Mouse (Mus musculus) bone marrow macrophage, adult 2 months (primary cell): ENCODE measurements around the gene Adamts16. TPM values are rescaled to one million over a fixed set of nuclear protein-coding genes. Genes with fewer than 3 reads are reported as not detected.

ENCODE experiments used
- H3K27ac ChIP-seq: 2 replicates; pipeline ENCODE4 v1.5.1; 2012; ENCODE audit warnings: low read depth, low read length; ENCODE audit not compliant: insufficient read depth
- H3K4me1 ChIP-seq: 2 replicates; pipeline ENCODE4 v1.6.1; 2012; ENCODE audit warnings: low read length; ENCODE audit not compliant: control insufficient read depth, insufficient read depth
- H3K4me3 ChIP-seq: 2 replicates; pipeline ENCODE4 v1.5.1; 2012; ENCODE audit warnings: mild to moderate bottlenecking, low read length, moderate library complexity; ENCODE audit not compliant: insufficient read depth
- CTCF ChIP-seq: IDR thresholded peaks from 2 replicates; pipeline ENCODE4 v1.5.1; 2012; ENCODE audit warnings: low read depth, mild to moderate bottlenecking, low read length, moderate library complexity
- POLR2A ChIP-seq: IDR thresholded peaks from 2 replicates; pipeline ENCODE4 v1.6.1; 2012; ENCODE audit warnings: mild to moderate bottlenecking, low read depth, low read length, borderline replicate concordance
- polyA plus RNA-seq: library from polyadenylated mRNA; stranded (reverse); fragments of >200 nt; gene quantifications from 2 replicates; pipeline ENCODE4 v1.2.4, GENCODE M21; 2012; ENCODE audit not compliant: missing spikeins, insufficient read depth, insufficient read length

Adamts16 gene
- polyA plus RNA-seq, 1 experiment = not detected

- no peak overlapping the region for H3K27ac ChIP-seq
- H3K4me1 ChIP-seq = no peaks in the 10 kb centered on the region
- no peak overlapping the region for H3K4me3 ChIP-seq
- TF ChIP-seq CTCF = no peak
- TF ChIP-seq POLR2A = no peak
Observed at GRCm38 (mm10) chr13:70724635-70725034, 117.0 kb downstream of the Adamts16 start.

- no peak overlapping the region for H3K27ac ChIP-seq
- TF ChIP-seq CTCF (no peak), POLR2A (no peak)
Observed at GRCm38 (mm10) chr13:70724108-70724622, 117.4 kb downstream of the Adamts16 start.

GRCm38 (mm10) chr13:70719994-70720393, 121.6 kb downstream of the Adamts16 start:
- Histone ChIP-seq H3K4me1 (no peaks in the 10 kb centered on the region), H3K4me3 (no peak overlapping the region), H3K27ac (no peak overlapping the region)
- TF ChIP-seq CTCF = no peak
- TF ChIP-seq POLR2A = no peak

More at GRCm38 (mm10) chr13:70724108-70724622, 117.4 kb downstream of the Adamts16 start:
- H3K4me3 ChIP-seq = no peak overlapping the region
- no peaks in the 10 kb centered on the region for H3K4me1 ChIP-seq

- TF ChIP-seq CTCF = no peak
- TF ChIP-seq POLR2A = no peak
- H3K4me3 ChIP-seq = no peak overlapping the region
- H3K4me1 ChIP-seq = no peaks in the 10 kb centered on the region
- no peak overlapping the region for H3K27ac ChIP-seq
Observed at GRCm38 (mm10) chr13:70718814-70719213, 122.8 kb downstream of the Adamts16 start.

- Histone ChIP-seq H3K4me3 (no peak overlapping the region), H3K27ac (no peak overlapping the region), H3K4me1 (no peaks in the 10 kb centered on the region)
- TF ChIP-seq CTCF (no peak), POLR2A (no peak)
Observed at GRCm38 (mm10) chr13:70716022-70716421, 125.6 kb downstream of the Adamts16 start.

- Histone ChIP-seq H3K4me1 (no peaks in the 10 kb centered on the region), H3K27ac (no peak overlapping the region), H3K4me3 (no peak overlapping the region)
- TF ChIP-seq POLR2A (no peak), CTCF (no peak)
Observed at GRCm38 (mm10) chr13:70714081-70714775, 127.4 kb downstream of the Adamts16 start.

GRCm38 (mm10) chr13:70713331-70713730, 128.3 kb downstream of the Adamts16 start:
- TF ChIP-seq CTCF = no peak
- TF ChIP-seq POLR2A = no peak
- no peak overlapping the region for H3K4me3 ChIP-seq
- no peaks in the 10 kb centered on the region for H3K4me1 ChIP-seq
- no peak overlapping the region for H3K27ac ChIP-seq

- no peak overlapping the region for H3K4me3 ChIP-seq
- H3K4me1 ChIP-seq = no peaks in the 10 kb centered on the region
- H3K27ac ChIP-seq = no peak overlapping the region
- TF ChIP-seq CTCF (no peak), POLR2A (no peak)
Observed at GRCm38 (mm10) chr13:70707158-70707854, 134.3 kb downstream of the Adamts16 start.

- H3K27ac ChIP-seq = no peak overlapping the region
Observed at GRCm38 (mm10) chr13:70702904-70703303, 138.7 kb downstream of the Adamts16 start.

More at GRCm38 (mm10) chr13:70702904-70703303, 138.7 kb downstream of the Adamts16 start:
- H3K4me1 ChIP-seq = no peaks in the 10 kb centered on the region
- TF ChIP-seq CTCF (no peak), POLR2A (no peak)
- no peak overlapping the region for H3K4me3 ChIP-seq
